Mouse (Mus musculus): Measurements from ENCODE around the gene Scn5a.

GRCm38 (mm10) chr9:119580668-119581067 lies 1.9 kb upstream of the Scn5a start:
- peak; percentile 90 for TF ChIP-seq CTCF (IDR thresholded peaks at IDR 0.05; ENCODE audit: borderline replicate concordance, control insufficient read depth, extremely low read depth, insufficient read depth, low read length, poor library complexity)
- TF ChIP-seq POLR2A (IDR thresholded peaks at IDR 0.05; ENCODE audit: control insufficient read depth, extremely low read depth, insufficient read depth, low read length, poor library complexity): no peak
